Mouse (Mus musculus) CH12.LX (cell line): ENCODE measurements around the gene Ly75. TPM values are rescaled to one million over a fixed set of nuclear protein-coding genes. Genes with fewer than 3 reads are reported as not detected.

Source experiments
- DNase-seq: peaks from one replicate; pipeline ENCODE4 v3.0.0-alpha.2; 2013; ENCODE audit errors: extremely low read depth
- H3K27ac ChIP-seq: 2 replicates; pipeline ENCODE4 v1.5.1; 2012; ENCODE audit warnings: low read depth, mild to moderate bottlenecking, control low read depth, moderate library complexity; ENCODE audit not compliant: insufficient read depth
- H3K27me3 ChIP-seq: replicated peaks from 2 replicates; pipeline ENCODE3; 2012; ENCODE audit warnings: inconsistent platforms
- H3K36me3 ChIP-seq, 2 experiments: replicated peaks in 1 of 2; 2 replicates each; pipeline versions ENCODE3 to v1.6.1; 2012; ENCODE audit warnings: inconsistent platforms in 1 of 2, low read length in 1 of 2, mild to moderate bottlenecking in 1 of 2, mixed read lengths in 1 of 2, moderate library complexity in 1 of 2; ENCODE audit not compliant: control insufficient read depth in 1 of 2, insufficient read depth in 1 of 2
- H3K4me1 ChIP-seq, 2 experiments: 2 replicates each; pipeline ENCODE4 v1.6.1; 2012; ENCODE audit warnings: inconsistent platforms in 1 of 2, moderate library complexity in 1 of 2; ENCODE audit not compliant: insufficient read depth in 2 of 2, control insufficient read depth in 1 of 2
- H3K4me2 ChIP-seq: 2 replicates; pipeline ENCODE4 v1.6.1; 2012; ENCODE audit warnings: low read depth, mild to moderate bottlenecking, control low read depth; ENCODE audit not compliant: poor library complexity, insufficient read depth, severe bottlenecking
- H3K4me3 ChIP-seq, 3 experiments: fragments of 150-350 bp in 1 of 3; sonication (generic) in 1 of 3; replicated peaks in 1 of 3; 2 replicates each; pipeline versions ENCODE3 to v1.5.1; 2011 to 2012; ENCODE audit warnings: low read depth in 2 of 3, low read length in 2 of 3, mild to moderate bottlenecking in 2 of 3, moderate library complexity in 2 of 3, control low read depth in 1 of 3, improper control_type of control experiment in 1 of 3, inconsistent platforms in 1 of 3, mixed read lengths in 1 of 3; ENCODE audit not compliant: poor library complexity in 1 of 3
- H3K79me2 ChIP-seq: replicated peaks from 2 replicates; pipeline ENCODE4 v1.6.1; 2012; ENCODE audit warnings: mild to moderate bottlenecking, moderate library complexity; ENCODE audit not compliant: control insufficient read depth, poor library complexity, insufficient read depth, severe bottlenecking; ENCODE audit errors: extremely low read depth
- H3K9ac ChIP-seq: 2 replicates; pipeline ENCODE4 v1.6.1; 2012; ENCODE audit warnings: low read depth, mild to moderate bottlenecking, control low read depth, moderate library complexity; ENCODE audit not compliant: insufficient read depth
- H3K9me3 ChIP-seq: replicated peaks from 2 replicates; pipeline ENCODE3; 2012; ENCODE audit warnings: low read length, inconsistent platforms, mixed read lengths
- BHLHE40 ChIP-seq: IDR thresholded peaks from 2 replicates; pipeline ENCODE4 v1.6.1; 2011; ENCODE audit warnings: mild to moderate bottlenecking, low read depth, low read length, improper control_type of control experiment
- CHD1 ChIP-seq: IDR thresholded peaks from 2 replicates; pipeline ENCODE4 v1.6.1; 2012; ENCODE audit warnings: low read depth, low read length, improper control_type of control experiment, inconsistent platforms
- CHD2 ChIP-seq: IDR thresholded peaks from 2 replicates; pipeline ENCODE4 v1.6.1; 2011; ENCODE audit warnings: low read length, improper control_type of control experiment
- GABPA ChIP-seq: IDR thresholded peaks from 2 replicates; pipeline ENCODE4 v1.6.1; 2012; ENCODE audit warnings: low read depth, low read length, improper control_type of control experiment, inconsistent platforms; ENCODE audit not compliant: insufficient replicate concordance
- IRF4 ChIP-seq: IDR thresholded peaks from 2 replicates; pipeline ENCODE4 v1.6.1; 2014; ENCODE audit warnings: low read depth, mild to moderate bottlenecking, inconsistent platforms, low read length, improper control_type of control experiment
- JUN ChIP-seq: IDR thresholded peaks from 2 replicates; pipeline ENCODE4 v1.6.1; 2011; ENCODE audit warnings: low read depth, mild to moderate bottlenecking, low read length, improper control_type of control experiment, moderate library complexity; ENCODE audit not compliant: insufficient read depth
- MAZ ChIP-seq: IDR thresholded peaks from 2 replicates; pipeline ENCODE4 v1.6.1; 2012; ENCODE audit warnings: low read depth, mild to moderate bottlenecking, inconsistent platforms, low read length, improper control_type of control experiment, moderate library complexity
- MEF2A ChIP-seq: IDR thresholded peaks from 2 replicates; pipeline ENCODE4 v1.6.1; 2014; ENCODE audit warnings: low read depth, mild to moderate bottlenecking, inconsistent platforms, low read length, improper control_type of control experiment, borderline replicate concordance
- MXI1 ChIP-seq: IDR thresholded peaks from 2 replicates; pipeline ENCODE4 v1.6.1; 2011; ENCODE audit warnings: mild to moderate bottlenecking, low read depth, low read length, improper control_type of control experiment
- NELFE ChIP-seq: IDR thresholded peaks from 2 replicates; pipeline ENCODE4 v1.6.1; 2011; ENCODE audit warnings: low read depth, low read length, improper control_type of control experiment
- POLR2AphosphoS2 ChIP-seq: IDR thresholded peaks from 2 replicates; pipeline ENCODE4 v1.6.1; 2011; ENCODE audit warnings: low read depth, low read length, improper control_type of control experiment
- RAD21 ChIP-seq: IDR thresholded peaks from 2 replicates; pipeline ENCODE4 v1.6.1; 2011; ENCODE audit warnings: low read depth, mild to moderate bottlenecking, low read length, improper control_type of control experiment, moderate library complexity
- SMC3 ChIP-seq: IDR thresholded peaks from 2 replicates; pipeline ENCODE4 v1.6.1; 2011; ENCODE audit warnings: low read depth, low read length, improper control_type of control experiment
- TBP ChIP-seq: conservative IDR thresholded peaks from 2 replicates; pipeline ENCODE4 v1.6.1; 2011; ENCODE audit warnings: low read depth, low read length, improper control_type of control experiment
- ZC3H11A ChIP-seq: IDR thresholded peaks from 2 replicates; pipeline ENCODE4 v1.6.1; 2012; ENCODE audit warnings: low read depth, mild to moderate bottlenecking, inconsistent platforms, low read length, improper control_type of control experiment
- dilution Hi-C: fragments of 300-500 bp; cut with MboI; formaldehyde crosslinking; loops from 2 replicates; pipeline ENCODE4 v1.14.3; 2020; ENCODE audit warnings: low sequenced_read_pairs; ENCODE audit not compliant: extremely low pct_unique_long_range_greater_than_20kb, extremely low pct_ligation_motif_present
- in situ Hi-C: fragments of 300-500 bp; cut with MboI; formaldehyde crosslinking; loops from 3 replicates; pipeline ENCODE4 v1.14.3; 2019; ENCODE audit warnings: low sequenced_read_pairs, low pct_ligation_motif_present, low pct_unique_long_range_greater_than_20kb, mixed read lengths
- polyA plus RNA-seq: library from polyadenylated mRNA; unstranded; fragments of >175 nt; gene quantifications from 2 replicates; pipeline ENCODE4 v1.2.1, GENCODE M21; 2012; ENCODE audit warnings: low read depth; ENCODE audit not compliant: insufficient read length
- total RNA-seq, 2 experiments: library from RNA; depleted of rRNA; stranded (reverse); fragments of 300-350 nt in 1 of 2; fragments of >200 nt in 1 of 2; gene quantifications; 2 replicates each; pipeline ENCODE4 v1.2.3; 2012 to 2014

Ly75 gene
- total and polyA plus RNA-seq, 3 experiments: 10.6 to 32.2 (median 13.8) TPM

- dilution Hi-C loops: no loop called here
- Histone ChIP-seq H3K27ac (no peak overlapping the region), H3K27me3 (no peaks in the 10 kb centered on the region), H3K79me2 (no peaks in the 10 kb centered on the region), H3K4me1 (peaks cover 8 to 19% of the 10 kb centered on the region in 2 experiments), H3K4me3 (no peak overlapping the region), H3K9ac (no peak overlapping the region), H3K9me3 (no peaks in the 10 kb centered on the region), H3K4me2 (no peak overlapping the region), H3K36me3 (no peaks in the 10 kb centered on the region)
- in situ Hi-C loops: no loop called here
- no peak for TF ChIP-seq NELFE
- no peak for TF ChIP-seq POLR2AphosphoS2
- TF ChIP-seq MAZ: no peak
- TF ChIP-seq MXI1: no peak
- TF ChIP-seq CHD2: no peak
- no peak for TF ChIP-seq BHLHE40
- no peak for TF ChIP-seq ZC3H11A
- DNase-seq: no peak
Observed at GRCm38 (mm10) chr2:60283751-60284466, 99.2 kb downstream of the Ly75 start.

- Histone ChIP-seq H3K79me2 (no peaks in the 10 kb centered on the region), H3K27ac (no peak overlapping the region), H3K9me3 (no peaks in the 10 kb centered on the region), H3K4me2 (no peak overlapping the region), H3K27me3 (no peaks in the 10 kb centered on the region), H3K9ac (no peak overlapping the region), H3K4me3 (no peak overlapping the region), H3K4me1 (peaks cover 2 to 13% of the 10 kb centered on the region in 2 experiments), H3K36me3 (no peaks in the 10 kb centered on the region)
- in situ Hi-C loops (no loop called here), dilution Hi-C loops (no loop called here)
- no peak for DNase-seq
- TF ChIP-seq JUN (no peak), RAD21 (no peak), MAZ (no peak), MEF2A (no peak)
Observed at GRCm38 (mm10) chr2:60283208-60283750, 99.8 kb downstream of the Ly75 start.

GRCm38 (mm10) chr2:60282625-60283024 is 100.5 kb downstream of the Ly75 start:
- Histone ChIP-seq H3K9ac (no peak overlapping the region), H3K36me3 (no peaks in the 10 kb centered on the region), H3K27ac (no peak overlapping the region), H3K4me3 (no peak overlapping the region), H3K79me2 (no peaks in the 10 kb centered on the region), H3K9me3 (no peaks in the 10 kb centered on the region), H3K27me3 (no peaks in the 10 kb centered on the region), H3K4me2 (no peak overlapping the region), H3K4me1 (peaks cover 0 to 6% of the 10 kb centered on the region in 2 experiments; a peak in 2 of 4 replicates)
- dilution Hi-C loops: no loop called here
- in situ Hi-C loops: no loop called here
- no peak for DNase-seq
- TF ChIP-seq MAZ: no peak
- no peak for TF ChIP-seq CHD2
- no peak for TF ChIP-seq CHD1
- TF ChIP-seq SMC3: no peak
- no peak for TF ChIP-seq MXI1
- TF ChIP-seq JUN: no peak
- TF ChIP-seq GABPA: no peak
- no peak for TF ChIP-seq TBP
- TF ChIP-seq IRF4: no peak
- TF ChIP-seq MEF2A: no peak
